Mouse (Mus musculus) heart, embryonic 15.5 days (tissue): ENCODE data around the gene Coa3. TPM values are rescaled to one million over a fixed set of nuclear protein-coding genes. Genes with fewer than 3 reads are reported as not detected.

Experiments
- ATAC-seq: fragments of 200-750 bp; cut with Nextera tagmentation; replicated peaks from 2 replicates; pipeline ENCODE4 v1.8.0; 2017; ENCODE audit warnings: low read depth, moderate TSS enrichment; ENCODE audit not compliant: insufficient number of reproducible peaks, insufficient read depth, low FRiP score
- H3K27ac ChIP-seq: fragments of 300-500 bp; sonication (generic); 2 replicates; pipeline ENCODE4 v1.5.1; 2015; ENCODE audit warnings: mild to moderate bottlenecking, inconsistent platforms
- H3K27me3 ChIP-seq: fragments of 300-500 bp; sonication (generic); 2 replicates; pipeline ENCODE4 v1.6.1; 2015; ENCODE audit warnings: inconsistent platforms
- H3K36me3 ChIP-seq: fragments of 300-500 bp; sonication (generic); 2 replicates; pipeline ENCODE4 v1.6.1; 2015; ENCODE audit warnings: mild to moderate bottlenecking, inconsistent platforms
- H3K4me1 ChIP-seq: fragments of 300-500 bp; sonication (generic); replicated peaks from 2 replicates; pipeline ENCODE4 v1.6.1; 2015; ENCODE audit warnings: inconsistent platforms
- H3K4me2 ChIP-seq: fragments of 300-500 bp; sonication (generic); 2 replicates; pipeline ENCODE4 v1.6.1; 2015; ENCODE audit warnings: inconsistent platforms, mild to moderate bottlenecking, moderate library complexity
- H3K4me3 ChIP-seq: fragments of 300-500 bp; sonication (generic); 2 replicates; pipeline ENCODE4 v1.5.1; 2015; ENCODE audit warnings: mild to moderate bottlenecking, inconsistent platforms
- H3K9ac ChIP-seq: fragments of 300-500 bp; sonication (generic); 2 replicates; pipeline ENCODE4 v1.6.1; 2015; ENCODE audit warnings: mild to moderate bottlenecking, inconsistent platforms
- H3K9me3 ChIP-seq: fragments of 300-500 bp; sonication (generic); replicated peaks from 2 replicates; pipeline ENCODE4 v1.6.1; 2016; ENCODE audit warnings: inconsistent platforms
- WGBS: fragments of 180-500 bp; shearing (Covaris S2); methylation state at CpG from one replicate; pipeline ENCODE4 v1.1.7; 2015; ENCODE audit warnings: mixed read lengths; 5-methylcytosine and 5-hydroxymethylcytosine counted together
- polyA plus RNA-seq: library from polyadenylated mRNA; unstranded; fragments of >200 nt; fragmentation: Nextera tagmentation; extraction: Ambion mirVana; gene quantifications from 2 replicates; pipeline ENCODE4 v1.2.1, GENCODE M21; 2015

Gene Coa3
- polyA plus RNA-seq, 1 experiment from 2014 or later, result 169 TPM

DNA sequence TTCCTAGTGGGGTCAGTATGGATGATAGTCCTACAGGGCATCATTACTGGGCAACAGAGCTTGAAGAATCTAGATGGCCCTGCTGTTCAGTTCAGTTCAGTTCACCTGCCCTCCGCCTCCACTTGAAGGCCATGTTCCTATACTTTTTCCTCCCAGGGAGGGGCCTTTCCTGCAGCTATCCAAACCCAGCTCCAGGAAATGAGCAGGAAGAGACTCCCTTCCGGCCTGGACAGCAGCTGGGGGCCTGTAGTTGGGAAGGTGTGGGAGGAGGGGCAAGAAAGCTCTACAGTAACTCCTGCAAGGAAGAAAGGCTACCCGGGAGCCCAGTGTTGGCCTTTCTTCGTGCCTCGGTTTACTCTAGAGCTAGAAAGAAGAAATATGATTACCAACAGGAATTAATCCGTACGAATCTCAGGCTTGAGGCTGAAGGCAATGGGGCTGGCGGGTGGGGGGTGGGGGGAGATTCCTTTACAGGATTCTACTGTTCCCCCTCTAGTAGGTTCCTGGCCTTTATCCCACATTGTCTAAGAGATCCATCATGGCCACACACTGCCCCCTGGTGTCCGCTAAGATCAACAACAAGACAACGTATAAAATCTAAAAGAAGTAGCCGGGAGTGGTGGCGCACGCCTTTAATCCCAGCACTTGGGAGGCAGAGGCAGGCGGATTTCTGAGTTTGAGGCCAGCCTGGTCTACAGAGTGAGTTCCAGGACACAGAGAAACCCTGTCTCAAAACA is 30.5 kb downstream of the Coa3 start:
- WGBS, result 27% methylated on average over 14 of the region's 14 CpGs
- ATAC-seq, result peak; percentile 55; the same call in 1 of the 2 replicates

DNA sequence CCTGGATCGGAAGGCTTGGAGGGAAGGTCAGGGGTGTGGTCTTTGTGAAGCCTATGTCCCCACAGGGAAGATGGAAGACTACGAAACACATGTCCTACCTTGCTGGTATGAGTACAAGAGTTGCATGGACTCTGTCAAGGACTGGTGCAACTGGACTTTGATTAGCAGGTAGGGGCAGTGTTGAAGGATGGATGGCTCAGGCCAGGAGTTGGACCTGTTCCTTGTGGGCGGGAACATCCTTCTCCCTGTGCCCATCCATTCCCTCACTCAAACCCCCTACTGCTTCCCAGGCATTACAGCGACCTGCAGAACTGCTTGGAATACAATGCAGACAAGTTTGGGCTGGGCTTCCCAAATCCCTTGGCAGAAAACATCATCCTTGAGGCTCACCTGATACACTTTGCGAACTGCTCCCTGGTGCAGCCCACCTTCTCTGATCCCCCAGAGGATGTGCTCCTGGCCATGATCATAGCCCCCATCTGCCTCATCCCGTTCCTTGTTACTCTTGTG is 31.3 kb downstream of the Coa3 start:
- Histone ChIP-seq H3K4me3 (peak overlapping the region; percentile 76), H3K4me2 (peak overlapping the region; percentile 96), H3K27ac (peak overlapping the region; percentile 91), H3K9ac (peak overlapping the region; percentile 81), H3K27me3 (peaks cover 42% of the 10 kb centered on the region), H3K9me3 (no peaks in the 10 kb centered on the region), H3K36me3 (no peaks in the 10 kb centered on the region), H3K4me1 (peaks cover 20% of the 10 kb centered on the region)
- no peak for ATAC-seq
- 73% methylated on average over 6 of the region's 6 CpGs for WGBS

More for the DNA sequence above, 30.5 kb downstream of the Coa3 start:
- Histone ChIP-seq H3K27ac (peak overlapping the region; percentile 91), H3K9ac (peak overlapping the region; percentile 4; the same call in 1 of the 2 replicates), H3K27me3 (peaks cover 42% of the 10 kb centered on the region), H3K9me3 (no peaks in the 10 kb centered on the region), H3K4me2 (peak overlapping the region; percentile 96), H3K4me3 (peak overlapping the region; percentile 76), H3K4me1 (peaks cover 25% of the 10 kb centered on the region), H3K36me3 (no peaks in the 10 kb centered on the region)

DNA sequence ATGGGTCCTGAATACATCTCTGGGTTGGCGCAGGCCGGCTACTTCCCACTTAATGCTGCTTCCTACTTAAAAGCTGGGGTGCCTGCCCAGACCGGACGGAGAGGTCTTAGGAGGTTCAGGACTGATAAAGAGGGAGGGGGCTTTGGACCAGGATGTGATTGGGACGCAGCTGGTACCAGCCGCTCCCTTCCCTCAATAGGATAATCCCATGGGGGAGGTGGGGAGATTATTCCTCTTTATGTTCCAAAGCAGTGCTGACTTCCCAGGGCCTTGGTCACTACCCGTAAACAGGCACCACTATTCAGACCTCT is 32.3 kb downstream of the Coa3 start:
- Histone ChIP-seq H3K4me1 (peaks cover 17% of the 10 kb centered on the region), H3K36me3 (no peaks in the 10 kb centered on the region), H3K4me3 (peak overlapping the region; percentile 76), H3K27me3 (peaks cover 42% of the 10 kb centered on the region), H3K9ac (peak overlapping the region; percentile 81), H3K4me2 (peak overlapping the region; percentile 96), H3K27ac (peak overlapping the region; percentile 91), H3K9me3 (no peaks in the 10 kb centered on the region)
- 9% methylated on average over 7 of the region's 7 CpGs for WGBS
- no peak; the same call in 1 of the 2 replicates for ATAC-seq

DNA sequence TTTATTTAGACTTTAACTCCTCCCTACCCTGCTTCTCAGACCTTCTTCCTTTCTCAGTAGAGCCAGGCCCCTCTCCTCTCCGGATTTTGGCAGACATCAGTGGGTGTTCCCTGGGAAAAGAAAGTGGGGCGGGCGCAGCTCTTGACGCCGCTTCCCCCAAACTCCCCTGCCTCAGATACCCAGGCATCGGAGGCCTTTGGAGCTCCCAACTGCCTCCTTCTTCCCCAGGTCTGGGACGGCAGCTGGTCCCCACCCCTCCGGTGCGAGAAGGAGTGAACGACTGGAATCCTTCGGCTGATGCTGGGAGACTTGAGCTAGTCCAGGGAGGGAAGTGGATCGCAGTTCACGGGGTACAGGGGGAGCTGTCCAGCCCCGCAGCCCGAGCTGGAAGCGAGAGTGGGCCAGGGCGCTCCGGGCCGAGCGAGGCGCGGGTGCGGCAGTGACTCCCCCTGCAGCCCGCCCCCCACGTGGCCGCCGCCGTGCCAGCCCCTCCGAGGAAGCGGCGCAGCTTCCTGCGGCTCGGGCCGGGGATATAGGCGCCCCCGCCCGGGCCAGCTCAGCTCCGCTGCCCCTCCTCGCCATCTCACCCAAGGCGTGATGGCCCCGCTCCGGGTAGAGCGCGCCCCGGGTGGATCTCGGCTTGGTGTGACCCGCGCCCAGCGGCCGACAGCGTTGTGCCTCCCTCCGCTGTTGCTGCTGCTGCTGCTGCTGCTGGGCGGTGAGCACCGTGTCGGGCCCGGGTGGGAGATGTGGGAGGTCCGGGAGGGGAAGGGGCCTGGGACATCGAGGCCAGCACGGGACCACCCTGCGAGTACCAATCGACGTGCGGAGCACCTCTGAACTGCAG is 32.8 kb downstream of the Coa3 start, which contains the start of gene Ramp2:
Gene Ramp2, plus strand, starts transcription at position 174 of the 847 bp plus-strand sequence.
- Histone ChIP-seq H3K4me2 (peak within 1 kb of the TSS; percentile 96), H3K4me3 (peak within 1 kb of the TSS; percentile 76), H3K9ac (peak within 1 kb of the TSS; percentile 81), H3K27ac (peak within 1 kb of the TSS; percentile 91), H3K27me3 (peaks cover 42% of the 10 kb centered on the region), H3K36me3 (no peaks in the 10 kb centered on the region), H3K9me3 (no peaks in the 10 kb centered on the region), H3K4me1 (peaks cover 17% of the 10 kb centered on the region)
- WGBS, result 1% methylated on average over 63 of the region's 63 CpGs
- ATAC-seq, result peak; percentile 75

DNA sequence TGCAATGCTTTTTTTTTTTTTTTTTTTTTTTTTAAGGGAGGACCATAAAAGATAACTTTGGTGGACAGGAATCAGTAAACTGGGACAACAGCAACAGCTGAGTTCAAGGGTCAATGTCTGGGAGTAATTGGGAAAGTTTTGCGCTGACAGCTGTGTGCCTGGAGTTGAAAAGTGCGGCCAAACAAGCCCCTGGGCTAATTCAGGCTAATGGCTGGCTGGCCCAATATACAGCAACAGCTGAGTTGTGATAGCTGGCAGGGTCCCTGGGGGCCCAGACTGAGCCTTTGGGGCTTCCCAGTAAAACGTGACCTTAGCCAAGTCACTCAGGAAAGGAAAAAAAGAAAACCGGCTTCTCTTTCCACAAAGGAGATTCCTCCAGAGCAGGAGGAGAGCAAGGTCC is 33.8 kb downstream of the Coa3 start:
- Histone ChIP-seq H3K9ac (no peak overlapping the region), H3K4me1 (peaks cover 17% of the 10 kb centered on the region), H3K9me3 (no peaks in the 10 kb centered on the region), H3K4me2 (peak overlapping the region; percentile 96), H3K27ac (peak overlapping the region; percentile 91), H3K36me3 (no peaks in the 10 kb centered on the region), H3K4me3 (peak overlapping the region; percentile 76), H3K27me3 (peaks cover 42% of the 10 kb centered on the region)
- WGBS, result 30% methylated on average over 4 of the region's 4 CpGs
- ATAC-seq, result no peak

DNA sequence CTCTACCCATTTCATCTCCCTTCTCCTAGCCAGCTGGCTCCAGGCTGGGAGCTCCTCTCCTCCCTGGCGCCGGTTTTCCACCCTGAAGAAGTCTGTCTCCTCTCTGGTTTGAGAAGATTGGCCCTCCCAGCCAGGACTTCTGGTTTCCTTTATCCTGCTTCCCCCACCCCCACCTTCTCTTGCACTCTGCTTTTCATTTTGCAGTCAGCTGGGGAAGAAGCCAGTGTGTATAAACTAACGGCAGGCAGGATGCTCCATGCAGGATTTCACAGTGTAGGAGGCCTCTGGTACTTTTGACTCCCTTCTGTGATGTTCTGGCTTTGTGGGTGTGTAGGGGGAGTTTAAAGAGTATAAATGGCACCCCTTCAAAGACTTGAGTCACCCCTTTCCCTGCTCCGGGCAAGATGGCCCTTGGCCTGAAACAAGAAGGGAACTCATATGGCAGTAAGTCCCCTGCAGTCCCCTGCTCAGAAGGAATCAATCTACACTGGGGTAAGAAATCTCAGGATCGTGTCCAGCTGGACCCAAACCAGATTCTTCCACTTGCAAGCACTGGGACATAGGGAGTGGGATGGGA is 40.8 kb downstream of the Coa3 start:
- ATAC-seq, result peak; percentile 58
- Histone ChIP-seq H3K4me3 (no peak overlapping the region), H3K4me2 (0 out of 2 replicates have a peak overlapping the region, but pooled peaks have one; percentile 21), H3K27ac (peak overlapping the region; percentile 73), H3K9me3 (no peaks in the 10 kb centered on the region), H3K27me3 (0 out of 2 replicates have a peak, but pooled peaks cover 3% of the 10 kb centered on the region), H3K4me1 (peaks cover 7% of the 10 kb centered on the region; the same call in 1 of the 2 replicates), H3K9ac (no peak overlapping the region), H3K36me3 (no peaks in the 10 kb centered on the region)
- WGBS, result 33% methylated on average over 5 of the region's 5 CpGs

DNA sequence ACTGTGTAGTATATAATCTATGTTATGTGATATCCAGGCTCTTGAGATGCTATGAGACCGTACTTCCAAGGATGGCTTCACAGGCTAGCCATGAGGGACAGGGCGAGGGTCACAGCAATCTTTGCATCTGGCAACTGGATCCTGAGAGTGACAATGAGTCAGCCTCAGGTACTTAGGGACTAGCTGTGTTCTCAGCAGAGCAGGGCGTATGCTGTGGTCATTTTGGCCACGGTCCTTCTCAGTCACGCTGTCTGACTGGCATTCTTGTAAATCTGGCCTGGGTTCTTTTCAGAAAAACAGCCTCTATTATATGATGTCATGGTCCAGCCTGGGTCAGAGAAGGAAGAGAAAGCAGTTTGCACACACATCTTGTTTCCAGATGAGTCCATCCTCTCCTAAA is 42.1 kb downstream of the Coa3 start:
- 85% methylated on average over 5 of the region's 5 CpGs for WGBS
- no peak overlapping the region for H3K4me3 ChIP-seq
- H3K27ac ChIP-seq, result no peak overlapping the region
- peaks cover 7% of the 10 kb centered on the region for H3K4me1 ChIP-seq
- H3K9me3 ChIP-seq, result no peaks in the 10 kb centered on the region
- H3K4me2 ChIP-seq, result no peak overlapping the region
- H3K36me3 ChIP-seq, result no peaks in the 10 kb centered on the region
- ATAC-seq, result no peak
- 0 out of 2 replicates have a peak, but pooled peaks cover 3% of the 10 kb centered on the region for H3K27me3 ChIP-seq
- H3K9ac ChIP-seq, result no peak overlapping the region

DNA sequence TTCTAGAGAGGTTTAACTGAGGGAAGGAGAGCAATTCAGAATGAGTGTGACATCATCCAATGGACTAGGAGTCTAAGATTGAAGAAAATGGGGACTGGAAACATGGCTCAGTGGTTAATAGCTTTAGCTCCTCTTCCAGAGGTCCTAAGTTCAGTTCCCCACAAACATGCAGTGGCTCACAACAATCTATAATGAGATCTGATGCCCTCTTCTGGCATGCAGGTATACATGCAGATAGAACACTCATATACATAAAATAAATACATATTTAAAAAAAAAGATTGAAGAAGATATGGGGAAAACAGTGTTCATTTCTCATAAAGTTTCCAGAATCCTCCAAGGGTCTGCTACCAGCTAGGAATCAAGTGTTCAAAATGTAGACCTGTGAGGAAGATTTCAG is 43.5 kb downstream of the Coa3 start:
- Histone ChIP-seq H3K36me3 (no peaks in the 10 kb centered on the region), H3K9me3 (no peaks in the 10 kb centered on the region), H3K4me1 (peaks cover 20% of the 10 kb centered on the region), H3K4me2 (no peak overlapping the region), H3K9ac (no peak overlapping the region), H3K27me3 (0 out of 2 replicates have a peak, but pooled peaks cover 3% of the 10 kb centered on the region), H3K27ac (no peak overlapping the region), H3K4me3 (no peak overlapping the region)
- no peak for ATAC-seq

DNA sequence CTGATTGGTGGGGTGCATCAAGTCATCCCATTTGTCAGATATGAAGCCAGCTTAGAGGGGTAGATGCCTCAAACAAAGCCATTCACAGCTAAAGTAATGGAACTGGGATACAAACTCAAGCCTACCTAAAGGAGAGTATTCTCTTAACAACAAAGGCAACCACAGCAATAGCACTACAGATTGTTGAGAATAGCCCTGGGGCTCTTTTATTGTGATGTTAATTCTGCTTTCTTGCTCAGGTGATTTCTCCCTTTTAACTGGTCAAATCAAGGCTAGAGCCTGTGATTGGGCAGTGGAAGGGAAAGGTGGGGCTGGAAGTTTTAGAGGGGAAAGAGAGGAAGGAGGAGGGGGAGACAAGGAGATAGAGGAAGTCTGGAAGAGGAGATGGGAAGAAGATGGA is 44.8 kb downstream of the Coa3 start:
- no peak for ATAC-seq
- 0 out of 2 replicates have a peak, but pooled peaks cover 3% of the 10 kb centered on the region for H3K27me3 ChIP-seq
- H3K4me1 ChIP-seq, result peaks cover 24% of the 10 kb centered on the region
- H3K9me3 ChIP-seq, result no peaks in the 10 kb centered on the region
- no peak overlapping the region for H3K4me2 ChIP-seq
- no peak overlapping the region for H3K4me3 ChIP-seq
- H3K27ac ChIP-seq, result no peak overlapping the region
- no peak overlapping the region for H3K9ac ChIP-seq
- no peaks in the 10 kb centered on the region for H3K36me3 ChIP-seq

DNA sequence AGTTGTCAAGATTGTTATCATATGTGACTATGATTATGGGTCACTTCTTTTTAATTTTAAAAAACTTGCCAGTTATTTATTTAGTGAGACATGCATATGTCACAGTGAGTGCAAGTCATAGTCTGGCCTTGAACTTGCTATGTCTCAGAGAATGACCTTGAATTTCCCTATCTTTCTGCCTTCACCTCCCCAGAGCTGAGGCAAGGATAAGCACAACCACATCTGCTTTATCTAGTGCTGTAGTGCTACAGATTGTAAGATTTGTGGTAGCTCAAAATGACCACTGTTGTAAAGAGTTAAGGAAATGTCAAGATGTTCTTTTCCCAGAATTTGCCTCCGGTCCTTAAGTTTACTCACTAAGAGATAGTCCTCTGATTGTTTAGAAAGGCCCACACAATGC is 45.7 kb downstream of the Coa3 start:
- no peaks in the 10 kb centered on the region for H3K9me3 ChIP-seq
- no peak overlapping the region for H3K9ac ChIP-seq
- H3K4me3 ChIP-seq, result no peak overlapping the region
- peaks cover 24% of the 10 kb centered on the region for H3K4me1 ChIP-seq
- 69% methylated on average over 1 of the region's 1 CpGs for WGBS
- H3K27me3 ChIP-seq, result 0 out of 2 replicates have a peak, but pooled peaks cover 3% of the 10 kb centered on the region
- no peak overlapping the region for H3K4me2 ChIP-seq
- no peak for ATAC-seq
- no peaks in the 10 kb centered on the region for H3K36me3 ChIP-seq
- H3K27ac ChIP-seq, result no peak overlapping the region
